Mouse (Mus musculus) stomach, embryonic 15.5 days (tissue): ENCODE data around the gene Prkcb. TPM values are rescaled to one million over a fixed set of nuclear protein-coding genes. Genes with fewer than 3 reads are reported as not detected.
A peak's percentile ranks its signal among the peaks of the same experiment; 100 is the strongest.

ENCODE experiments used
- ATAC-seq: fragments of 200-750 bp; cut with Nextera tagmentation; 2 replicates; pipeline ENCODE4 v1.8.0; 2017; ENCODE audit warnings: low read depth, moderate number of reproducible peaks, moderate TSS enrichment; ENCODE audit not compliant: insufficient read depth, low FRiP score
- H3K27ac ChIP-seq: fragments of 300-500 bp; sonication (generic); 2 replicates; pipeline ENCODE4 v1.5.1; 2015; ENCODE audit warnings: mild to moderate bottlenecking, inconsistent platforms
- H3K27me3 ChIP-seq: fragments of 300-500 bp; sonication (generic); replicated peaks from 2 replicates; pipeline ENCODE4 v1.6.1; 2015; ENCODE audit warnings: inconsistent platforms
- H3K36me3 ChIP-seq: fragments of 300-500 bp; sonication (generic); 2 replicates; pipeline ENCODE4 v1.6.1; 2015; ENCODE audit warnings: inconsistent platforms
- H3K4me1 ChIP-seq: fragments of 300-500 bp; sonication (generic); 2 replicates; pipeline ENCODE4 v1.6.1; 2015; ENCODE audit warnings: inconsistent platforms
- H3K4me2 ChIP-seq: fragments of 300-500 bp; sonication (generic); 2 replicates; pipeline ENCODE4 v1.6.1; 2015; ENCODE audit warnings: mild to moderate bottlenecking, inconsistent platforms
- H3K4me3 ChIP-seq: fragments of 300-500 bp; sonication (generic); replicated peaks from 2 replicates; pipeline ENCODE4 v1.5.1; 2015; ENCODE audit warnings: inconsistent platforms
- H3K9ac ChIP-seq: fragments of 300-500 bp; sonication (generic); 2 replicates; pipeline ENCODE4 v1.6.1; 2015; ENCODE audit warnings: inconsistent platforms
- H3K9me3 ChIP-seq: fragments of 300-500 bp; sonication (generic); 2 replicates; pipeline ENCODE4 v1.6.1; 2016; ENCODE audit warnings: inconsistent platforms
- WGBS: fragments of 180-500 bp; shearing (Covaris S2); methylation state at CpG from one replicate; pipeline ENCODE4 v1.1.7; 2015; 5-methylcytosine and 5-hydroxymethylcytosine counted together
- polyA plus RNA-seq: library from polyadenylated mRNA; unstranded; fragments of >200 nt; fragmentation: Nextera tagmentation; extraction: Ambion mirVana; gene quantifications from 2 replicates; pipeline ENCODE4 v1.2.1, GENCODE M21; 2015

Prkcb gene
- polyA plus RNA-seq, 1 experiment from 2014 or later, result 14.3 TPM

- no peak for ATAC-seq
- 79% methylated on average over 3 of the region's 3 CpGs for WGBS
- H3K9ac ChIP-seq, result no peak overlapping the region
Measured at GRCm38 (mm10) chr7:122573101-122573635, 284.6 kb downstream of the Prkcb start.

GRCm38 (mm10) chr7:122574418-122574817, 285.9 kb downstream of the Prkcb start:
- Histone ChIP-seq H3K27ac (no peak overlapping the region), H3K4me3 (no peak overlapping the region)
- WGBS, result 73% methylated on average over 7 of the region's 7 CpGs

More at GRCm38 (mm10) chr7:122573101-122573635, 284.6 kb downstream of the Prkcb start:
- Histone ChIP-seq H3K9me3 (no peaks in the 10 kb centered on the region), H3K27me3 (no peaks in the 10 kb centered on the region), H3K4me3 (no peak overlapping the region), H3K27ac (no peak overlapping the region), H3K4me2 (no peak overlapping the region), H3K4me1 (no peaks in the 10 kb centered on the region), H3K36me3 (no peaks in the 10 kb centered on the region)

DNA sequence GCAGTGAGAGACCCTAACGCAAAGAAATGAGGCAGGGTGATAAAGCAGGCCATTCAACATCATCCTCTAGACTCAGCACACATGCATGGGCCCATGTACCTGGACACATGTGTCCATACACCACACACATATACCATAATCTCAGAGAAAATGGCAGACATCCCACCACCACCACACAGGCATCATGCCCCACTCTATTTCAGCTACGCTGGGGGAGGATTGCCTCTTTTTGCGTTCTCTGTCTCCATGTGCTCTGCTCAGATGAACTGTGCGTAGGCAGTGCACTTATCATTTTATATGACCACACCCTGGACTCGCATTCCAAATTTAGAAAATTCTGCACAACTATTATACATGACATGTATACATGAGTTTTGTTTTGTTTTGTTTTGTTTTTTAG, 286.5 kb downstream of the Prkcb start:
- Histone ChIP-seq H3K4me2 (no peak overlapping the region), H3K27me3 (no peaks in the 10 kb centered on the region), H3K4me3 (no peak overlapping the region), H3K36me3 (no peaks in the 10 kb centered on the region), H3K27ac (no peak overlapping the region), H3K9me3 (no peaks in the 10 kb centered on the region), H3K9ac (no peak overlapping the region), H3K4me1 (no peaks in the 10 kb centered on the region)
- no peak for ATAC-seq
- 72% methylated on average over 5 of the region's 5 CpGs for WGBS

More at GRCm38 (mm10) chr7:122574418-122574817, 285.9 kb downstream of the Prkcb start:
- no peaks in the 10 kb centered on the region for H3K36me3 ChIP-seq
- no peak for ATAC-seq
- H3K27me3 ChIP-seq, result no peaks in the 10 kb centered on the region
- no peaks in the 10 kb centered on the region for H3K9me3 ChIP-seq
- H3K4me1 ChIP-seq, result no peaks in the 10 kb centered on the region
- H3K9ac ChIP-seq, result no peak overlapping the region
- H3K4me2 ChIP-seq, result no peak overlapping the region

GRCm38 (mm10) chr7:122575506-122575905, 287.0 kb downstream of the Prkcb start:
- Histone ChIP-seq H3K27me3 (no peaks in the 10 kb centered on the region), H3K9ac (no peak overlapping the region), H3K4me2 (no peak overlapping the region), H3K4me1 (no peaks in the 10 kb centered on the region), H3K9me3 (no peaks in the 10 kb centered on the region), H3K27ac (no peak overlapping the region), H3K36me3 (no peaks in the 10 kb centered on the region), H3K4me3 (no peak overlapping the region)
- ATAC-seq, result peak; percentile 58; the same call in 1 of the 2 replicates
- WGBS, result 27% methylated on average over 8 of the region's 8 CpGs

- Histone ChIP-seq H3K4me3 (no peak overlapping the region), H3K9me3 (no peaks in the 10 kb centered on the region), H3K9ac (no peak overlapping the region), H3K36me3 (no peaks in the 10 kb centered on the region), H3K4me2 (no peak overlapping the region), H3K4me1 (no peaks in the 10 kb centered on the region), H3K27ac (no peak overlapping the region), H3K27me3 (no peaks in the 10 kb centered on the region)
- ATAC-seq, result no peak
- WGBS, result 77% methylated on average over 4 of the region's 4 CpGs
Measured at GRCm38 (mm10) chr7:122577571-122577970, 289.0 kb downstream of the Prkcb start.

DNA sequence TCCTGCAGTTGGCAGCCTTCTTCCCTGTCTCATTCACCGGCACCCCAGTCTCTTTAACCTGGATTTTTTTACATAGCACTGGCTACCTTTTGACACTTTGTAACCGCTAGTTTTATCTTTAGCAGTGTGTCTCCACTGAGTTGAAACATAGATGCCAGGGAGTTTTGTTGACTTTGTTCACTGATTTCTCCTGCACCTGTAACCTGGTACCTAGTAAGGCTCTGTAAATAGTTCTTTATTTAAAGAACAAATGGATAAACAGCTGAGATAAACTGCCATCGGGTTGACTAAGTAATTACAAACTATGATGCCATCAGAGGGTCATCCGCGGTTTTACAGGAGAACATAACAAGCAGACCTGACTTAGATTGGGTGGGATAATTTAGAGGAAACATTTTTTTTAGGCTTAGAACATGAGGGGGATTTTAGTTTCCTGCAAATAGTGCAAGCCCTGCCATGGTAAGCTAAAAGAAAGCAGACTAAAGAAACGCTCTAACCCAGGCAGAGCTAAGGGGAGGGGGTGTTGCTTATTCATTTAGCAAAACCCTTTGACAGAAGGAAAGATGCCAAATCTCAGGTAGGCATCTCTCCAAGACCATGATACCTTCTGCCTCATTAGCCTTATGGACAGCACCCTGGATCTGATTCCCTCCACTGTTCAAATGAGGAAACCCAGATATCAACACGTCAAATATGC, 291.1 kb downstream of the Prkcb start:
- WGBS, result 60% methylated on average over 7 of the region's 7 CpGs
- Histone ChIP-seq H3K4me3 (no peak overlapping the region), H3K27me3 (no peaks in the 10 kb centered on the region), H3K4me2 (no peak overlapping the region), H3K27ac (no peak overlapping the region), H3K4me1 (no peaks in the 10 kb centered on the region), H3K9ac (no peak overlapping the region), H3K36me3 (no peaks in the 10 kb centered on the region), H3K9me3 (no peaks in the 10 kb centered on the region)
- no peak for ATAC-seq

DNA sequence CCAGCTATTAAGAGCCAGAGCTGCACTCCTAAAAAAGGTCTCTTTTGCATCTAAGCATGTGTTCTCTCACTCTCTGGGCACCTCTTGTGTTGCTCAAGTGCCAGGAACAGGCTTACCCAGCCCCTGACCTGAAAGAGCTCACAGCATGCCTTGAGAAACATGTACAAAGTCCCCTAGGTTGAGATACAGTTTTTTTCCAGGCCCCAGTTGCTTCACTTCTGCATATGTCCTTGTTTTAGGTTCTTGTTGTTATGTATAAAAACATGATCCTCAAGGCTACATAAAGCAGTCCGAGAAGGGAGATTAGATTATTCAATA, 291.6 kb downstream of the Prkcb start:
- H3K4me2 ChIP-seq, result no peak overlapping the region
- ATAC-seq, result no peak
- WGBS, result 84% methylated on average over 1 of the region's 1 CpGs
- no peak overlapping the region for H3K9ac ChIP-seq
- no peaks in the 10 kb centered on the region for H3K9me3 ChIP-seq
- H3K4me1 ChIP-seq, result no peaks in the 10 kb centered on the region
- no peaks in the 10 kb centered on the region for H3K36me3 ChIP-seq
- H3K27me3 ChIP-seq, result no peaks in the 10 kb centered on the region
- H3K4me3 ChIP-seq, result no peak overlapping the region
- H3K27ac ChIP-seq, result no peak overlapping the region

- no peaks in the 10 kb centered on the region for H3K4me1 ChIP-seq
- 76% methylated on average over 14 of the region's 14 CpGs for WGBS
- ATAC-seq, result no peak
- no peak overlapping the region for H3K4me3 ChIP-seq
- no peak overlapping the region for H3K27ac ChIP-seq
- H3K4me2 ChIP-seq, result no peak overlapping the region
- no peaks in the 10 kb centered on the region for H3K36me3 ChIP-seq
- H3K9me3 ChIP-seq, result no peaks in the 10 kb centered on the region
- no peak overlapping the region for H3K9ac ChIP-seq
- H3K27me3 ChIP-seq, result no peaks in the 10 kb centered on the region
Measured at GRCm38 (mm10) chr7:122584421-122585151, 296.0 kb downstream of the Prkcb start.

- Histone ChIP-seq H3K4me2 (no peak overlapping the region), H3K4me1 (no peaks in the 10 kb centered on the region), H3K27ac (no peak overlapping the region), H3K4me3 (no peak overlapping the region), H3K36me3 (no peaks in the 10 kb centered on the region), H3K9ac (no peak overlapping the region), H3K9me3 (no peaks in the 10 kb centered on the region), H3K27me3 (no peaks in the 10 kb centered on the region)
- no peak for ATAC-seq
- WGBS, result 60% methylated on average over 10 of the region's 10 CpGs
Measured at GRCm38 (mm10) chr7:122595897-122596296, 307.3 kb downstream of the Prkcb start.

GRCm38 (mm10) chr7:122596596-122597170, 308.1 kb downstream of the Prkcb start:
- no peaks in the 10 kb centered on the region for H3K36me3 ChIP-seq
- H3K4me1 ChIP-seq, result no peaks in the 10 kb centered on the region
- H3K4me2 ChIP-seq, result no peak overlapping the region
- 63% methylated on average over 9 of the region's 9 CpGs for WGBS
- no peak overlapping the region for H3K27ac ChIP-seq
- no peaks in the 10 kb centered on the region for H3K27me3 ChIP-seq
- ATAC-seq, result no peak
- H3K9me3 ChIP-seq, result no peaks in the 10 kb centered on the region
- H3K4me3 ChIP-seq, result no peak overlapping the region
- H3K9ac ChIP-seq, result no peak overlapping the region

DNA sequence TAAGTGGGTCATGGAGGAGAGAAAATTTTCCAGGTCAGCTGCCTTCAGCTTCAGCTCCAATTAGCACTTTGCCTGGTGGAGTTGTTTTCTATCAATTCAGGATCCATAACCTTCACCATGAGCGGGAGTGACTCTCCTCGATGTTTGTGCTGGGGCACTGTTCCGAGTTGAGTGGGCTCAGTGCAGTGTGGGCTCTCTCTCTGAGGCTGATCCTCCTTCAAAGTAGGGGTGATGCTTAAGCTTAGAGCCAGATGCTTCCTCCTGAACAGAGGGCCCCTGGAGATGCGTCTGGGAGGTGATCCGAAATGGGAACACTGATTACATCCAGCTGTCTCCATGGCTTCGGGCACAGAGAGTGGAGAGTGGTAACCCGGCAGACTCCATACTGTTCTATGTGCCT, 308.8 kb downstream of the Prkcb start:
- no peak overlapping the region for H3K4me2 ChIP-seq
- 70% methylated on average over 7 of the region's 7 CpGs for WGBS
- ATAC-seq, result no peak
- no peak overlapping the region for H3K4me3 ChIP-seq
- H3K4me1 ChIP-seq, result no peaks in the 10 kb centered on the region
- H3K27me3 ChIP-seq, result no peaks in the 10 kb centered on the region
- H3K27ac ChIP-seq, result no peak overlapping the region
- no peak overlapping the region for H3K9ac ChIP-seq
- H3K36me3 ChIP-seq, result no peaks in the 10 kb centered on the region
- no peaks in the 10 kb centered on the region for H3K9me3 ChIP-seq

DNA sequence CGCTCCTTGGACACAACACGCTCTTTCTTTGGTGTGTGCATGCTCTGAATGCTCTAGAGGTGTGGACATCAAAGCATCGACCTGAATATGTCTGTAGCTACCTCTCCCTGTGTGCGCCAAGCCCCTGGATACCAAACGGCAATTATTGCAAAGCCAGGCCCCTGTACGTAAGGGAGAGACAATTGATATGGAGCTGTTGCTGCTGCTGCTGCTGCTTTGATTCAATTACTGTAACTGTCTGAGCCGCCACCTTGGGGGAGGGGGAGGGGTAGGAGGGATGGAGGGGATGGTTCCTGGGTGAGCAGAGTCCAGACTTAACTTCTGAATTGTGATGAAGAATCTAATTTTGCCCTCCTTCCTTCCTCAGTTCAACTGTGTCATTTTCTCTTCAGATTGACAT, 312.3 kb downstream of the Prkcb start:
- Histone ChIP-seq H3K4me2 (no peak overlapping the region), H3K27ac (no peak overlapping the region), H3K9ac (no peak overlapping the region), H3K27me3 (no peaks in the 10 kb centered on the region), H3K4me1 (no peaks in the 10 kb centered on the region), H3K9me3 (no peaks in the 10 kb centered on the region), H3K4me3 (no peak overlapping the region), H3K36me3 (no peaks in the 10 kb centered on the region)
- WGBS, result 66% methylated on average over 7 of the region's 7 CpGs
- ATAC-seq, result no peak
